Mouse (Mus musculus) CD8-positive naive resting alpha-beta T cell, adult 2 months (primary cell): ENCODE results near the gene Ms4a1.
"Not testable (repeated sequence)": the region's sequence is repeated elsewhere in the genome, so short reads cannot be mapped to it uniquely, and the experiment has no call there.

Source experiments
- DNase-seq, 2 experiments: peaks; one replicate each; pipeline ENCODE4 v3.0.0; 2022; ENCODE audit warnings: low read depth in 2 of 2, low spot score in 2 of 2

The Ms4a1 gene

DNA sequence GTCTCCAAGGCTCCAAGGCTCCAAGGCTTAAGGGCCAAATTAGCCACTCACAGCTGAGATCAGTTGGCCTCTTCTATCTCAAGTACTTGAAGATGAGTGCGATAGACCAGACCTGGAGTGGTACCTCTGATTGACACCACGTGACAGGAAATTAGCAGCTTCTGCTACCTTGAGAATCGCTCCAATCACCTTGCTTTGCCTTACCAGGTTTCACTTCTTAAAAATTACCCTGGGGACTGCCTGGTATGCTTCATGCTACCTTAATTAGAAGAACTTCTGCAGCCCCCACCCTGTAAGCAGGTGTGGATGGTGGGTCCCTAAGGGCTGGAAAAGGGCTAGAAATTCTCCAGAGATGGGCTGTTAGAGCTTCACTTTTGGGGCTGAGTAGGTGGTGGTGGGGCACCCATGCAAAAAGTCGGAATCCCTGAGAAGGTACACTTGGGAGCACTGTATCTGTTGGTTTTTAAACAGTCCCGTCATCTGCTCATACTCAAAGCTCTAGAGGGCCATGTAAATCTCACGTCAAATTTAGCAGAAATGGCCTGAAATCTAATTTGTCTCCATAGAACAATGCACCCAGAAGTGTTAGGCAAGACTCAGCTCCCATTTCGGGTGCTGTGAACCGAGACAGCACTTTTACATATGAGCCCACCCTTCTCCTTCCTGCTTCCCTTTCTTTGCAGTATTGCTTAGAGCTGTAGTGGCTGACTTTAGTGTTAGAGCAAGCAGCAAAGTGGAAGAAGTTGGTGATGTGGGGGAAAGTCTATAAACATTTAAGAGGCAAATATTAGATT is at the start of gene Ms4a1:
Ms4a1 (minus strand) TSS at position 190 of the 794 bp plus-strand sequence.
- no peak for DNase-seq

DNA sequence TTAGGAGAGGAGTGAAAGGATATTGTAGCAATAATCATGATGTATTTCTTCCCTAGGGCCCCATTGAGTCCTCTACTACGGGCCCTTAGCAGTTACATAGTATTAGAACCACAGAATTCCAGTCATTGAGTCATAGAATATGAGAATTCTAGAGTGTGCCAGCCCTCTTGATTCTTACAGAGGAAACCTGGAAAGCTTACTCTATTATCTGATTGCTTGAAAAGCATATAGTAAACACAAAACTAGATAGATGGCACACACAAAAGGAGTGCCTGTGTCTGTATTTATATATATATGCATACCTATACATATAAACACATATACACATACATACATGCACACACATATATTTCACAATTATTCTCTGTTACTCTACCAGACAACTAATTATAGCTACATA is 48.3 kb upstream of the Ms4a1 start, which contains the start of gene Ms4a14:
Ms4a14 (minus strand) TSS at position 101 of the 400 bp plus-strand sequence.
- no peak for DNase-seq

DNA sequence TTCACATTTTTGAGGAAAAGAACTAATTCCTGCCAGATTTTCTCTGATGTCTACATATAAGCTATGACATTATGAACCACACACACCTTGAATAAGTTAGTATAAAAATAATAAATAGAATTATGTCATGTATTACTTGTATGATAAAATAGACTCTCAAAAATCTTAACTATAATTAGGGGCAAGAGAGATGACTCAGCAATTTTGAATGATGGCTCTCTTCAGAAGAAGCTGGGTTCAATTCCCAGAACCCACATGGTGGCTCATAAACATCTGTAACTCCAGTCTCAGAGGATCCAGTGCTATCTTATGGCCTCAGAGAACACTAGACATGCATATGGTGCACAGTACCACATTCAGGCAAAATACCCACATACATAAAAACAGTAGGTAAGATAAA is 42.8 kb upstream of the Ms4a1 start:
- DNase-seq, result no peak

DNA sequence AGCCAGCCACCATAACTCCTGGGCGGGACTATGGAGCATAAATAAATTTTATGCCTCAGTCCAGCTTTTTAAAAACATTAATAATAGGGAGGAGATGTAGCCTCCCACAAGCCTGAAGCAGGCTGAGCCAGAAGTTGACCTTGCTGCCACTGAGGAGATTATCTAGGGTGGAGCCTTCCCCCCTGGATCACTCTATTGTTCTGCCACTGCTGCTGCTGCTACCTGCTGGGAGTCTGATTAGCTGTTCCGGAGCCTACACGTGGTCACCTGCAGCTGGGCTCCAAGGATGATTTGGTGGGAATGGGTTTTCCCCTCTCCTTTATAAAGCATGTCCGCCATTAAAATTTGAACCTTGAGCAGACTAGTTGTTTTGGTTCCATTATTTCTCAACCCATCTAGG is 33.5 kb upstream of the Ms4a1 start:
- DNase-seq, result not testable (repeated sequence)

DNA sequence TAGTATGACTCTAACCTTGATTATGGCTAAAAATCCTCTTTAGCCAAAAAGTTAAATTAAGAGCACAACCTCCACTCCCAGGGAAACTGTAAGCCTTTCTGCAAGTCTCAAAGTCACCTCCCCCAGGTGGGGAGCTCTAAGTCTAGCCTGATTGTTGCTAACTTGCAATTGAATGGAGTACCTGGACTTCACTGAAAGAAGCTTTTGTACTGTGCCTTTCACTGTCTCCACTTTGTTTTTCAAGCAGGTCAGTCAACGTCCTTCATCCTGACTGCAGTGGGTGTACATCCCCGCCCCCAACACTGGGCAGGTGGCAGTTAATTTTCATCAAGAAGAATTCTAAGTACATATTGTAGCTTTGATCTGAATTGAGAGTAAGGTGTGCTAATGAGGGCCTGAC is 32.9 kb upstream of the Ms4a1 start:
- DNase-seq, result no peak

DNA sequence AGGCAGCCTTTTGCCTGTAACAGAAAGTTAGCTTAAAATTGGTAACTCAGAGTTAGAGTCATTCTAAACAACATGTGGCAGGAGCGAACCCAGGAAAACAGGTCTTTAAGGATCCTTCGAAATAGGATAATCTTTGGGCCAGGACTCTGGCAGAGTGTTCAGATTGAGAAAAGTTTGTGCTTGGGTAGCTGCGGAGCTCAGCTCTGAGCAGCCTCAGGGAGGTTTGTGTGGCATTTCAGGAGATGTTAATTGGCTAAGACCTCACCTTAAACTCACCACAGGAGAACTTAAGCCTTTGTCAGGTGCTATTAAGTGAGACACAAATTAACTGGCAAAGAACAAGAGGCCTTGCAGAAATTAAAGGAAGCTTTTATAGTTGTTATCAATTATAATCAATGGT is 27.6 kb upstream of the Ms4a1 start:
- not testable (repeated sequence) for DNase-seq

DNA sequence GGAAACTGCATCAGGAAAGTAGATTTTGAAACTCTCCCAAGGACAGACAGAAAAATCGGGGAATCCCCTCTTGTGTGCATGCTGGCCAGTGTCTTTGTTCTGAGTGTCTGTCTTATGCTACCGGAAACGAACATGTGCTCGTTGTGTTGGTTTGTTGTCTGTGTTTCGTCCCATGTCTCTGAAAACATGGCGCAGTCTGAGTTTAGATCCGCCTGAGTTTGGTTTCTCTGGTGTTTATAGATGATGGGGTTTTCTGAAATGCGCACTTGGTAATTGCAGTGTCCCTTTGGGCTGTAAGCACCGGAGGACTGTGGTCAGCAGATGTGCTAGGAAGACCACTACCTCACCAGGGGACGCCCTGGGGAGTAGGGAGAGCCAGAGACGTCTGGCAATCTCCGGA is 26.9 kb upstream of the Ms4a1 start:
- peak; percentile 1 to 11 for DNase-seq

DNA sequence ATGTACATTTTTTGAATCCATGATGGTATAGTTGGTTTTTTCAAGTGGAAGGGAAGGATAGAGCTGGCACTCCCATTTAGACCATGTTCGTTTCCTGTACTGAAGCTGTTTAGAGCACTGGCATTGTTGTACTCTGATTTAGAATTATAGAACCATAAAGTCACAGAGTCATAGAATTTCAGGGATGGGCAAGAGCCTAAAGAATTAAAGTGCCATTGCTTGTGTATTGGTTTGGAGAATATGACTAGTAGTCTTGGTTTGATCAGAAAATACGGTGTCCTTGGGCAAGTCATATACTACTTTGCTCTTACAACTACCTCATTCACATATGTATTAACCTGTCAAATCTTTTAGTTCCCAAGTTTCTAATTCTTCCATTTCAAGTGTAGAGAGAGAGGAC is 17.7 kb upstream of the Ms4a1 start, which contains the start of gene Ms4a5:
Ms4a5 (minus strand) TSS at position 101 of the 400 bp plus-strand sequence.
- DNase-seq, result no peak

DNA sequence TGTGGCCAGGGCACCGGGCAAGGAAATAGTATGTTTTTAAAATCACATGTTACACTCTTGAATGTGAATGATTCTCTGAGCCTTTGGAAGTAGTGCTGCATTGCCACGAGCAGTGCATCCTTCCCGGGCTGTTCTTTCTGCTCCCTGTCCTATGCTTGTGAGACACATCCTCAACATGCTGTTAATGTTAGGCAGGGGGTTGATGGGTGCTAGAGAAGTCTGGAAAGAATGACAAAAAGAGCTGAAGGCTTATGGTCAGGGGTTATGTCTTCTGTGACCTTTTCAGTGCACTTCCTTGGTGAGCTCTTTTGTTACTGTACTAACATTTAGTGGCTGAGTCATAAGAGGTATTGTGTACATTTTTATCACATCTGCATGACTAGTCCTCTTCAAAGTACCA is 14.2 kb upstream of the Ms4a1 start:
- no peak for DNase-seq

DNA sequence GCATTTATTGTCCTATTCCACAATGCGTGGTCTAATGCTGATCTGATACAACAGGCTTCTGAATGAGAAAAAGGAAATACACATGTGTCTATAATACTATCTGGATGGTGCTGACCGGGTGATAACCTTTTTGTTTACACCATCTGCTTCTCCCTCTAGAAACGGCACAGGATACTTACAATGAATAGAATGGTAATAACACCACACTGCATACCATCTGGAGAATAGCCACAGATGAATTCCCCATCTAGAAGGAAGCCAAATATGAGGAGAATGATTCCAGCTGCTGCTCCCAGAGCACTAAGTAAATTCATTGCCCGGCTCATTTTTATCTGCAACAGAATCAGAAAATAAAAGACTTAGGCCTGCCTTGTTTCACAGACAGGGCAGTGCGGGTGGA is 10.4 kb upstream of the Ms4a1 start:
- DNase-seq, result no peak

DNA sequence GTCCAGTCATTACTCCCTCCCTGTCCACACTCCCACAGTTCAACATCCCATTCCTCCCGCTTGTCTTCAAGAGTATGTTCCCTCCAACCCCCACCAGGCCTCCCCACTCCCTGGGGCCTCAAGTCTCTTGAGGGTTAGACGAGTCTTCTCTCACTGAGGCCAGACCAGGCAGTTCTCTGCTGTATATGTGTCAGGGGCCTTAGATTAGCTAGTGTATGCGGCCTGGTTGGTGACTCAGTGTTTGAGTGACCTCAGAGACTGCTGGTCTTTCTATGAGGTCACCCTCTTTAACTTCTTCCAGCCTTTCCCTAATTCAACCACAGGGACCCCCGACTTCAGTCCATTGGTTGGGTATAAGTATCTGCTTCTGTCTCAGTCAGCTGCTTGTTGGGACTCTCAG is 915 bp upstream of the Ms4a1 start:
- DNase-seq, result no peak

DNA sequence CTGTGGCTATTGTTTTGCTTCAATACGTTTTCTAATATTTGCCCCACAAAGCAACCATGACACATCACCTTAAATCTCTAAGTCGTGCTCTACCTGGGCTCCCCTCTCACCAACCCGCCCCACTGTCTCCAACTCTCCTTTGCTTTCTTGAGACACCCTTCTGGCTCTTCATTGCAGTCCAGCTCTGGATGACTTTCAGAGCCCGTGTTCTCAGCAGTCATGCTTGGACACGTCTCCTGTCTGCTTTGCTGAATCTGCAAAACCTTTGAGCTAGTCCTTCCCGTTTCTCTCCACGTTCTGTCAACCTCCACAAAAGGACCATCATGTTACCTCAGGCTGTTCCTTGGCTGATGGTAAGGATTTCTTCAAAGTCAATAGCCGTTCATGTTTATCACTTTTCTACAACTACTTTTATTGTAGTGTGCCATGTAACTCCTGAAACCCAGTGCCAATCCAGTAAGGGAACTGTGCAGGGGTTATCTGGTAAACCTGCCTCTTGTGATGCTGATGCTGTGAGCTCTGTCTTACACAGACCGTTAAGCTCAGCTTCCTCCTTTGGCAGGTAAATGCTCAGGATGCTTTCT is 1.3 kb downstream of the Ms4a1 start:
- no peak for DNase-seq

DNA sequence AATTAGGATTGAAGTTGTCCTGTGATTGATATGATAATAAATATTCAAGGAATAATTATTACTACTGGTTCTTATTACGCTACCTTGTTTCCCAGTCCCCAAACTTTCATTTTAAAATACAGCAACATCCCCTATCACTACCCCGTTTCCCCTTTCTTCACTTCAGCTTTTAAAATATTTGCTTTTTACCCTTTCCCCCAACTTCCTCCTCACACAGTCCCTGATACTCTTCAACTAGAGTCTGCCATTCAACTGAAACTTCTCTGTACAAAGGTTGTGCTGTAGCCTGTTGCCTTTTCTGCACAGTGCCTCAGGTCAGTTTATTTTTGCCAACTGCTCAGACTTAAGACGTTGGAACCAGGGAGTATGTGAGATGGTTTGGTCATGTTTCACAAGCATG is 2.5 kb downstream of the Ms4a1 start:
- DNase-seq, result no peak

DNA sequence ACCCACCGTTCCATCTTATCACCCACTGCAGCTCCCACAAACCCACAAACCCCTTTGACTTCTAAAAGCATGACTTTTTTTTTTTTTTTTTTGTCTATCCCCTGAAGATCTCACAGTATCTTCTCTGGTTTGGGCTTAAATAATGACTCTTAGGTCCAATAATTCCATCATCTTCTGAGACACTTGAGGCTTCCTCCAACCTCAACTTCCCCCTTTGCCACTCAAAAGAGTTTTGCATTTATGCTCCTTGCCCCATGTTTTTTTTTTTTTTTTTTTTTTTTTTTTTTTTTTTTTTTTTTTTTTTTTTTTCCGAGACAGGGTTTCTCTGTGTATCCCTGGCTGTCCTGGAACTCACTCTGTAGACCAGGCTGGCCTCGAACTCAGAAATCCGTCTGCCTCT is 3.1 kb downstream of the Ms4a1 start:
- not testable (repeated sequence) for DNase-seq

DNA sequence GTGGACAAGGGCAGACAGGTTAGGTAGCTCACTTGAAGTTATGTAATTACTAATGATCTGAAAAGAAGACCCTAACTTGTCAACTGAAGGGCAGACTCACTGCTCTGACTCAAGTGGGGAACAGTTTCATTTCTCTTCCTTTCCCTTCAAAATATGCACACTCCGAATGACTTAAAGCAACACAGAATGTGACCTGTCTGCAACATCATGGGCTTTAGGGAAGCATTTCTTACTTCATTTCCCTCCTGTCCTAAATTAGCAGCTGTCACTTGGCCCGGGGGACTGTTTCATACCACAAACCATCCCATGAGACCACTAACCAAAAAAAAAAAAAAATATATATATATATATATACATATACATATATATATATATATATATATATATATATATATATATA is 4.5 kb downstream of the Ms4a1 start:
- DNase-seq, result no peak

DNA sequence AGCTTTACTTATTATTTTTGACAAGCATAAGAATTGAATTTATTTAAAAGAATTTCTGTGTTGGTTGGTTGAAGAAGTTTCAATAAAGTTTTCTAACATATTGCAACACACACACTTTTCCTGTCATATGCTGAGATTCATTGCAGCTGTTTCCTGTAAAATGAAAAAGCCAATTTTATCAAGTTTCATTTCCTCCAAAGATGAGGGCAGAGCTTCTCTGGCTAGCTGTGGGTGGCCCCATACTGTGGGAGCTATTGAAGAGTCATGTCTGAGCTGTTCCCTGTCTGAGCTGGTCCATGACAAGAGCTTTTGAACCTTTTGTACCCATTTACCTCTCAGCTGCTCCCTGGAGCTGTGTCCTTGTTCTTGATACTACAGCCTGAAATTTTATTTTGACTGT is 21.8 kb downstream of the Ms4a1 start:
- no peak for DNase-seq

DNA sequence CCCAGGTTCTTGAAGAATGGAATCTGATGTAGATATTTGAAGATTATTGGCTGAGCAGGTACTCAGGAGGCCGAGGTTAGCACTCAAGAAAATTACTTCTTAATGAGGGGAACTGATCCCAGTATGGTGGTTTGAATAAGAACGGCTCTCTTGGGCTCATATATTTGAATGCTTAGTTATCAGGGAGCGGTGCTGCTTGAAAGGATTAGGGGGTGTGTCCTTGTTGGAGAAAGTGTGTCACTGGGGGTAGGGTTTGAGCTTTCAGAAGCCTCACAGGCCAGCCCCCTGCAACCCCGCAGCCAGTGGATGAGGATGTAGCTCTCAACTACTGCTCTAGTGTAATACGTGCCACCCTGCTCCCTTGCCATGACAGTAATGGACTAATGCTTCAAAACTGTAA is 23.5 kb downstream of the Ms4a1 start:
- no peak for DNase-seq

DNA sequence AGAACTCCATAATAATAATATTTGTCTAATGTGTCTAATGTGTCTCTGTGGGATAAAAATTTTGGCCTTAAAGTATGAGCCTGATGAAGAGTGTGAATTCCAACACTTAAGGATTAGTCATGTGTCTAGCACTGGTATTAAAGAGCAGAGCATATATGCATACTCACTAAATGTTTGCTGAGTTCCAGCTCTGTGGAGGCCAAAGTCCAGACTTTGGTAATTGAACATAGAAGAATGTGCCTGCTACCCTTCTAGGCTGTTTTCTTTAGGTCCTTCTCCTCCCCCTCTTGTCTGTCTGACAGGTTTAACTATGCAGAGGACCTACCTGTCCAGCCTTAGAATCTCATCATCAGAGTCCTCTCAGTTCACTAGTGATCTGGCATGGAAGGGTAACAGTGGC is 30.2 kb downstream of the Ms4a1 start:
- no peak for DNase-seq

DNA sequence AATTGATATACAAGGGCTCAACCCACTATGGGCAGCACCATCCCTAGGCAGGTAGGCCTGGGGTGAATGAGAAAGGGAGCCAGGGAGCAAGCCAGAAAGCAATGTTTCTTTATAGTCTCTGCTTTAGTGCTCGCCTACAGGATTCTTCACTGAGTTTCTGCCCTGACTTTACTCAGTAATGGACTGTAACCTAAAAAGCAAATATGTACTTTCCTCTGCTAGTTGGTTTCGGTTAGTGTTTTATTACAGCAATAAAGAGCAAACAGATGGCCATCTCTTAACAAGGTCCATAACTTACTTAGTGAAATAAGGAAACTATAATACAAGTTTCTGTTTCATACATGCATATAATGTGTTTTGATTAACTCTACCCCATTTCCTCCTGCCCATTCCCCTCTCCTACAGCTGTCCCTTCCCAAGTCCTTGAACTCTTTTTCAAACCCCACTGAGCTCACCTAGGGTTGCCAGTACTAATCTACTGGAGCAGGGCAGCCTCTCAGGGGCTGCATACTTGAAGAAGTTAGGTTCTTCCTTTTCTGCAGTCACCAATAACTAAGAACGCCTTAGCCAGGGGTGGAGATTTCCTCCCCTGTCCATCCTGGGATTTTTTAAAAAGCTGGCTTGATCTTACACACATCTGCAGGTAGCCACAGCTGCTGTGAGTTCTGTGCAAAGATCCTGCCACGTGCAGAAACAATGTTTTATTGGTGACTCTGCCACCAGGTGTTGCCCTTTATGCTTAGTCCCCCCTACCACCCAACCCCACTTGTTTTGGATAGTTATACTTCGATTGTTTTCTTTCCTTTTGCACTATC is 30.9 kb downstream of the Ms4a1 start:
- DNase-seq, result no peak

DNA sequence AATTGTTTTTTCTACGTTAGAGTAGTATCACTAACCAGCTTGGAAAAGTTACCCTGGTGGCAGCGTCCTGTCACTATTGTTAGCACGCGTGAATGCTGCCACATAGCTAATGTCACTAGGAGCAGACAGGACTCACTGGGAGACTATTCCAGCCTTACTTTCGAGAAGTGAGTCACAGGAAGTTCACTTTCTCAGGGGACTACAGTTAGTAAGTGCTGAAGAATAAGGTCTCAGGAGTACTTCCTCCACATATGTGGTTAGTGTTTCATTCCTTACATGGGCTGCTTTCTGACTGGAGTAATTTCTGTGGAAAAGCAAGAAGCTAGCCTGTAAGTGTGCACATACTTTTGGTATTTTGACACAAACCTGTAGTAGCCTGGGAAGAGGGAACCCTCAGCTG is 31.8 kb downstream of the Ms4a1 start:
- no peak for DNase-seq

DNA sequence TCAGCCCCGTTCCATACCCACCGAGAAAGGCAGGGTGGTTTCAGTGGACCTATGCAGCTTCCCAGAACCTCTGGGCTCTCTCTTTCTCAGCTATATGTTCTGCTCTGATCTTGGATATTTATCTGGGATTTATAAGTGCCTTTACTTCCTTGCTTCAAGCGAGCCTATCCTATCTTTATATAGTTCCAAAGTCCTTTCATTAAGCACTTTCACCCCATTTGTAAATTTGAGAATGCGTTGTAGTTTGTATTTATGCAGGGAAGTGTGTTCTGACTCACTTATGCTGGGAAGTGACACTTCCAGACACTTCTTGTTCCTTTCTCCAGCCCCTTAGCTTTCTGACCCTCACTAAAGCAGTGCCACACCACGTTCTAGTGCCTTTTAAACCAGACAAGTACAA is 33.7 kb downstream of the Ms4a1 start, which contains the start of gene Ms4a12:
Ms4a12 (minus strand) TSS at position 101 of the 400 bp plus-strand sequence.
- no peak for DNase-seq
